Mouse (Mus musculus) spleen, adult 2 months (tissue): ENCODE results near the gene Ctnnbip1. TPM values are rescaled to one million over a fixed set of nuclear protein-coding genes. Genes with fewer than 3 reads are reported as not detected.

Source experiments
- DNase-seq, 2 experiments: peaks; one replicate each; pipeline versions ENCODE4 v3.0.0 to v3.0.0-alpha.2; 2012 to 2021; ENCODE audit warnings: low spot score in 2 of 2, low read depth in 1 of 2
- H3K27ac ChIP-seq: fragments of 200-500 bp; 2 replicates; pipeline ENCODE4 v1.5.1; 2012; ENCODE audit warnings: low read length, inconsistent platforms; ENCODE audit not compliant: insufficient read depth
- H3K27me3 ChIP-seq: fragments of 200-500 bp; 2 replicates; pipeline ENCODE4 v1.6.1; 2012; ENCODE audit warnings: mild to moderate bottlenecking, moderate library complexity, low read length, inconsistent platforms; ENCODE audit not compliant: control insufficient read depth, insufficient read depth
- H3K36me3 ChIP-seq: fragments of 200-500 bp; 2 replicates; pipeline ENCODE4 v1.6.1; 2012; ENCODE audit warnings: mild to moderate bottlenecking, low read length, inconsistent platforms; ENCODE audit not compliant: control insufficient read depth, insufficient read depth
- H3K4me1 ChIP-seq: fragments of 200-500 bp; 2 replicates; pipeline ENCODE4 v1.6.1; 2011; ENCODE audit warnings: inconsistent platforms; ENCODE audit not compliant: control insufficient read depth, insufficient read depth, insufficient read length
- H3K4me3 ChIP-seq: fragments of 200-500 bp; 2 replicates; pipeline ENCODE4 v1.5.1; 2011; ENCODE audit warnings: mild to moderate bottlenecking, inconsistent platforms; ENCODE audit not compliant: insufficient read depth, insufficient read length; ENCODE audit errors: extremely low read depth
- CTCF ChIP-seq: fragments of 200-500 bp; IDR thresholded peaks from 2 replicates; pipeline ENCODE4 v1.5.1; 2011; ENCODE audit warnings: mild to moderate bottlenecking, inconsistent platforms; ENCODE audit not compliant: insufficient read depth, insufficient read length, insufficient replicate concordance; ENCODE audit errors: extremely low read depth
- POLR2A ChIP-seq: fragments of 200-500 bp; IDR thresholded peaks from 2 replicates; pipeline ENCODE4 v1.6.1; 2011; ENCODE audit warnings: low read depth, low read length, inconsistent platforms
- WGBS: fragments of 180-500 bp; shearing (Covaris S2); methylation state at CpG from one replicate; pipeline ENCODE4 v1.1.7; 2018; 5-methylcytosine and 5-hydroxymethylcytosine counted together
- polyA plus RNA-seq: library from polyadenylated mRNA; depleted of rRNA; stranded (reverse); fragments of >200 nt; gene quantifications from 2 replicates; pipeline ENCODE4 v1.2.3, GENCODE M21; 2012; rRNA removed

Ctnnbip1 gene
- 5.3 and 5.5 TPM in 2 replicates for polyA plus RNA-seq

DNA sequence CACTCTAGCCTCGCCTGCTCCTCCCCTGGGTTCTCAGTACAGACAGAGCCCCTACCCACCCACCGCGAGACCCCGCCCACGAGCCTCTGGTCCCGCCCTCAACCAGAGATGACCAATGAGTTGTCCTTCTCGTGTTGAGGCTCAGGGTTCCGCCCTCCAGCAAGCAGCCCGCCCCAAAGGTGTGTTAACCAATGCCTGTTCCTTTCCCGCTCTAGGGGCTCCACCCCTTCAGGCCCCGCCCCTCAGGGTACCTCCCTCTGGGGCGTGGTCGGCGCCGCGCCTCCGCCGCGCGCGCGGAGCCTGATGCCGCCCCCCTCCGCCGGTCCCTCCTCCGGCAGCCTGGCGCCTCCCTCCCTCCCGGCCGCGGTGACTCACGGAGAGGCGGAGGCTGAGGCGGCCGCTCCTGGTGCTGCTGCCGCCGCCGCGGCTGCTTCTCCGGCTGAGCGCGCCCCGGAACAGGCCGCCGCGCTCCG lies at the start of gene Ctnnbip1:
Gene Ctnnbip1 (plus strand): TSS at position 369 of the 473 bp plus-strand sequence.
- no peak for TF ChIP-seq CTCF
- DNase-seq: peak; percentile 85 to 92
- H3K4me3 ChIP-seq: peak within 1 kb of the TSS; percentile 52
- 1% methylated on average over 40 of the region's 46 CpGs for WGBS
- no peaks in the 10 kb centered on the region for H3K36me3 ChIP-seq
- no peak within 1 kb of the TSS for H3K27ac ChIP-seq
- H3K4me1 ChIP-seq: peaks cover 3% of the 10 kb centered on the region; the same call in 1 of the 2 replicates
- no peaks in the 10 kb centered on the region for H3K27me3 ChIP-seq

DNA sequence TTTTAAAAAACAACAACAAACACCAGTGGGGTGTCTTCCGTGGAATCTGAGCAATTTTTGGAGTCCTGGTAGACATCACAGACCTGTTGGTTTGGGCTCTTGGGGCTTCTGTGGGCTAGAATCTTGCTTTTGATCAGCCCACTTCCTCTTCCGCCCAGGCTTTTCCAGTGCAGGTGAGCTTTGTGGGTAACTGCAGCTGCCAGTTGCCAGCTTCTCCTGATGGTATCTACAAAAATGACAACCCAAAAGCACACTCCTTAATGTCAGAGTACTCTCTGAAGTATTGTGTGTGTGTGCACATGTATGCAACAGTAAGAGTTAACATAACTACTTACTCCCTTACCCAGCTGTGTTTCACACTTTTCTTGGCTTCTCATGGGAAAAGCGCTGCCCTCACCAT lies 48.5 kb upstream of the Ctnnbip1 start:
- peak; percentile 31 to 35 for DNase-seq
- Histone ChIP-seq H3K4me3 (no peak overlapping the region), H3K27me3 (no peaks in the 10 kb centered on the region), H3K4me1 (peaks cover 2% of the 10 kb centered on the region; the same call in 1 of the 2 replicates), H3K36me3 (peaks cover 4% of the 10 kb centered on the region), H3K27ac (no peak overlapping the region)
- WGBS: 43% methylated on average over 3 of the region's 3 CpGs
- TF ChIP-seq POLR2A (no peak), CTCF (no peak)

DNA sequence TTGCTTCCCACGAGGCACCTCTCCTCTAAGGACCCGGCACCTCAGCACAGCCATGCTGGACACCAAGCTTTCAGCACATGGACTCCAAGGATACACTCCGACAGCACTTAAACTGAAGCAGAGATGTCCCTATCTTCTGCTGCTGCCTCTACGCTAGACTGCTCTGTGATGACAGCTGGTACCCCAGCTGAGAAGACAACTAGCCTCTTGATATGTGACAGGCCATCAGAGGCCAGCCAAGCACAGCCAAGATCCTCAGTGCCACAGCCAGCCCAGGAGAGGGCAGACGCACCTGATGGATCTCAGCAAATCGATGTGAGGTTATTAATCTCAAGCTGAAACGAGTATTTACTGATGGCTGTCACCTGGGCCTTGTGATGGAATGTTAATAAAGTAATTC lies 42.9 kb upstream of the Ctnnbip1 start:
- DNase-seq: no peak
- Histone ChIP-seq H3K27me3 (no peaks in the 10 kb centered on the region), H3K27ac (no peak overlapping the region), H3K4me1 (no peaks in the 10 kb centered on the region; the same call in 1 of the 2 replicates), H3K36me3 (peaks cover 2% of the 10 kb centered on the region), H3K4me3 (no peak overlapping the region)
- TF ChIP-seq CTCF (no peak), POLR2A (no peak)
- 82% methylated on average over 7 of the region's 7 CpGs for WGBS

DNA sequence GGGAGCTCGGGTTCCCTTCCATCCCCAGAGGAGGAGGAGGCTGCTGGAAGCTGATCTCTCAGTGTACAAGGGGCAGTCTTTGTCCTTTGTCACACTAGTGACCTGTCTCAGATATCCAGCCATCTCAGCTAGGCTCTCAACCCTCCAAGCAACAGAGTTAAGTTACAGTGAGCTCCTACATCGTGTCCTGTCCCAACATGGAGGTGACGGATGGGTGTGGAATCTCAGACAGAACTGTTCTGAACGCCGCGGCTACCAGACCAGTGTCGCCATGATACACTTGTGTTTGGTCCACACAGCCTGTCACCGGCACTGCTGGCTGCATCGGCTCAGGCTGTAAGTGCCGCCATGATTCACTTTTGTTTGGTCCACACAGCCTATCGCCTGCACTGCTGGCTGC lies 41.0 kb upstream of the Ctnnbip1 start, which contains the start of gene Tmem274:
Gene Tmem274 (plus strand): TSS at position 301 of the 400 bp plus-strand sequence.
- Histone ChIP-seq H3K27ac (no peak within 1 kb of the TSS), H3K4me3 (no peak within 1 kb of the TSS), H3K27me3 (no peaks in the 10 kb centered on the region), H3K36me3 (peaks cover 2% of the 10 kb centered on the region), H3K4me1 (no peaks in the 10 kb centered on the region)
- TF ChIP-seq CTCF: no peak
- no peak for TF ChIP-seq POLR2A
- 94% methylated on average over 11 of the region's 11 CpGs for WGBS
- DNase-seq: no peak

DNA sequence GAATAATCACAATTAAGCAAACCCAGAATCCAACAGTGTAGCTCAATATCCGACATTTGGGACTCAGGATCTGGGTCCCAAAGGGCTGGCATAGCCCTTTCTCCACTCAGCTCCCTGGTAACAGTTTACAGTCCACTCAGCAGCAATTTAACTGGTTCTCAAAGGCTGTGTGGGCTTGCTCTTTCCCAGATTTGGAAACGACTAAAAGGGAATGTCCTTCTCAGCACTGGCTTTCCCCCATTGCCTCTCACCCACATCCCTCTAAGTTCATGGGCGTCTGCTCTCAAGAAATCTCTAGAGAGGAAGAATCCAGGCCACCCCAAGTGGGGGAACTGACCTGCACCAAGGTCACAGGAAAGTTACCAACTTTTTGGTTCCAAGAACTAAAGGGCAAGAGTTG lies 33.5 kb upstream of the Ctnnbip1 start:
- H3K4me1 ChIP-seq: peaks cover 5% of the 10 kb centered on the region; the same call in 1 of the 2 replicates
- H3K36me3 ChIP-seq: peaks cover 21% of the 10 kb centered on the region
- no peaks in the 10 kb centered on the region for H3K27me3 ChIP-seq
- peak overlapping the region; percentile 41; the same call in 1 of the 2 replicates for H3K27ac ChIP-seq
- WGBS: 54% methylated on average over 3 of the region's 3 CpGs
- DNase-seq: no peak
- no peak for TF ChIP-seq POLR2A
- no peak for TF ChIP-seq CTCF
- H3K4me3 ChIP-seq: peak overlapping the region; percentile 87

DNA sequence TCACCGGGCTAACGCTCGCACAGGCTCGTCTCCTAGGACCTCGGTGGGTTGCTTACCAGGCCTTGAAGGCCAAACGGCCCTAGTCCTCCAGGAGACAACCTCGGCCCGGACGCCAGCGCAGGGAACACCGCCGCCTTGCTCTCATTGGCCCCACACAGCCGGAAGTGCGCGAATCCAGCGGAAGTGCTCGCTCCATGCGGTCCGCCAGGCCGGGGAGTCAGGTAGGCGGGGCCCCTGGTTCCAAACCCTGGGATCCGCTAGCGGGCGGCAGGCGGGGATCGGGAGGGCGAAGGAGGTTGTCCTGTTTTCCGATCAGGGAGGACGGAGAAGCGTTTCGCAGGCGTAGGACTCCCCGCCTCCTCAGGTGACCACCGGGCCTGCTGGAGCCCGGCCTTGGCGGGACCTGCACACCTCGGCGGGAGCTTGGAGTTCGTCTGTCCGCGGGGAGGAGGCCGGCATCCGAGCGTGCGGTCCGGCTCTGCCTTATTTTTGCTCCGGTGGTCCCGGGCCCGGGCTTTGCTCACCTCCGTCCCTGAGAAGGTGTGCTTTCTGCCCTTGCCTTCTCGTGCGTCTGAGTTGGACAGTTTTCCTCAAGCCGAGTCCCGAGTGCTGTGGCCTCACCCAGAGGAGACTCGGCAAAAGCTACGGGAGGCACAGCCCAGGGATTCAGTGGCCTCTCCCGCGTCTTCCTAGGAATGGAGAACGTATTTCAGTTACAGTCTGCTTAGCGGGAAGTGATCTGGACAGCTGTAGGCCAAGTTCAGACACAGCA lies 32.8 kb upstream of the Ctnnbip1 start, which contains the start of the genes Nmnat1 and Lzic:
Gene Nmnat1 (minus strand): TSS at position 150 of the 772 bp plus-strand sequence.
Gene Lzic (plus strand): TSS at position 177 of the 772 bp plus-strand sequence.
- TF ChIP-seq CTCF (no peak), POLR2A (no peak)
- under 1% methylated on average over 60 of the region's 60 CpGs for WGBS
- H3K4me3 ChIP-seq: peak within 1 kb of the TSS; percentile 87

More for the DNA sequence above, 32.8 kb upstream of the Ctnnbip1 start, which contains the start of the genes Nmnat1 and Lzic:
- peak within 1 kb of the TSS; percentile 41 for H3K27ac ChIP-seq
- no peaks in the 10 kb centered on the region for H3K27me3 ChIP-seq
- H3K36me3 ChIP-seq: peaks cover 25% of the 10 kb centered on the region
- peaks cover 5% of the 10 kb centered on the region; the same call in 1 of the 2 replicates for H3K4me1 ChIP-seq
- DNase-seq: peak; percentile 76 to 84
